Mouse (Mus musculus) heart, embryonic 12.5 days (tissue): ENCODE results near the gene Mboat2. TPM values are rescaled to one million over a fixed set of nuclear protein-coding genes. Genes with fewer than 3 reads are reported as not detected.

Experiments
- ATAC-seq: fragments of 200-750 bp; cut with Nextera tagmentation; 2 replicates; pipeline ENCODE4 v1.8.0; 2017; ENCODE audit warnings: moderate TSS enrichment, moderate library complexity; ENCODE audit not compliant: insufficient number of reproducible peaks, low FRiP score
- H3K27ac ChIP-seq: fragments of 300-500 bp; sonication (generic); 2 replicates; pipeline ENCODE4 v1.5.1; 2016; ENCODE audit warnings: mild to moderate bottlenecking, moderate library complexity; ENCODE audit not compliant: poor library complexity, severe bottlenecking
- H3K27me3 ChIP-seq: fragments of 300-500 bp; sonication (generic); replicated peaks from 2 replicates; pipeline ENCODE4 v1.6.1; 2016; ENCODE audit warnings: mild to moderate bottlenecking, moderate library complexity
- H3K36me3 ChIP-seq: fragments of 300-500 bp; sonication (generic); 2 replicates; pipeline ENCODE4 v1.6.1; 2016; ENCODE audit warnings: mild to moderate bottlenecking, moderate library complexity
- H3K4me1 ChIP-seq: fragments of 300-500 bp; sonication (generic); replicated peaks from 2 replicates; pipeline ENCODE4 v1.6.1; 2016; ENCODE audit warnings: mild to moderate bottlenecking
- H3K4me2 ChIP-seq: fragments of 300-500 bp; sonication (generic); 2 replicates; pipeline ENCODE4 v1.6.1; 2016; ENCODE audit warnings: mild to moderate bottlenecking, moderate library complexity
- H3K4me3 ChIP-seq: fragments of 300-500 bp; sonication (generic); 2 replicates; pipeline ENCODE4 v1.5.1; 2016; ENCODE audit warnings: mild to moderate bottlenecking
- H3K9ac ChIP-seq: fragments of 300-500 bp; sonication (generic); 2 replicates; pipeline ENCODE4 v1.6.1; 2016; ENCODE audit warnings: mild to moderate bottlenecking, moderate library complexity
- H3K9me3 ChIP-seq: fragments of 300-500 bp; sonication (generic); replicated peaks from 2 replicates; pipeline ENCODE4 v1.6.1; 2016; ENCODE audit warnings: mild to moderate bottlenecking, moderate library complexity
- WGBS: fragments of 180-500 bp; shearing (Covaris S2); methylation state at CpG from one replicate; pipeline ENCODE4 v1.1.7; 2016; 5-methylcytosine and 5-hydroxymethylcytosine counted together
- polyA plus RNA-seq: library from polyadenylated mRNA; unstranded; fragments of >200 nt; fragmentation: Nextera tagmentation; extraction: Ambion mirVana; gene quantifications from 2 replicates; pipeline ENCODE4 v1.2.1, GENCODE M21; 2016

The Mboat2 gene
- polyA plus RNA-seq, 1 experiment from 2014 or later, result 37.1 TPM

GRCm38 (mm10) chr12:24883279-24883678 lies 52.6 kb downstream of the Mboat2 start:
- WGBS, result 91% methylated on average over 3 of the region's 3 CpGs
- Histone ChIP-seq H3K27me3 (no peaks in the 10 kb centered on the region), H3K4me3 (no peak overlapping the region), H3K36me3 (peaks cover 36% of the 10 kb centered on the region), H3K4me2 (no peak overlapping the region), H3K27ac (no peak overlapping the region), H3K4me1 (peaks cover 24% of the 10 kb centered on the region), H3K9me3 (no peaks in the 10 kb centered on the region), H3K9ac (no peak overlapping the region)
- ATAC-seq, result no peak

GRCm38 (mm10) chr12:24886800-24887199 lies 56.1 kb downstream of the Mboat2 start:
- no peak for ATAC-seq
- no peak overlapping the region for H3K27ac ChIP-seq
- H3K36me3 ChIP-seq, result peaks cover 44% of the 10 kb centered on the region

DNA sequence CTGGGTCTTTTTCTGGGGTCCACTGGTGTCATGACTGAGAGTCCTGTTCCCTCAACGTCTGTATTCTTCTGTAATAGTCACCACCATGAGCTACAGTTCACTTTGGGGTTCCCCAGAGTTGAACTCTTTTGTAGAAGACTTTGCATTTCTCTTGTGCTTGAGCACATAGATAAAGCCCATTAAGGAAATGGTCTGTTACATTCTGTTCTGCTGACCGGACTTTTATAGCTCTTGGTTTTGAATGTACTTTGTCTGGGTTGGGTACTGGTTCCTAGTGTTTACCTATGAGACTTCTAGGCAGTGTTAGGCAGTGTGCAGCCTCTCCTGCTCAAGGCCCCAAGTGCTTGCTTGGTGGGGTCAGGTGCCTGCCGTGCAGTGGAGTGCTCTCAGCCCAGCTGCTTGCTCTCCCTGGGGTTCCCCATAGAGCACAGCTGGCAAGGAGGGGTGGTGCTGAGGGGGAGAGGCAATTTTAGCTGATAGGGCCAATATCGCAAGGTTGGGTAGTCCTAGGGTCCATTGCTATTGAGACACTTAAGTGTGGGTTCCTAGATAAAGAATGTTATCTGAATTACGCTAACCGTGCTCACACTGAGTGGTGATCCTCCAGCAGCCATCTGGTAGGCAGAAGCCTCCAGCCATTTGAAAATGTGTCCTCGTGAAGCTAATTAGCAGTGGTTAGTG lies 58.8 kb downstream of the Mboat2 start:
- ATAC-seq, result peak; percentile 63; the same call in 1 of the 2 replicates
- Histone ChIP-seq H3K36me3 (peaks cover 25% of the 10 kb centered on the region), H3K9me3 (no peaks in the 10 kb centered on the region), H3K4me2 (no peak overlapping the region), H3K27ac (peak overlapping the region; percentile 6; the same call in 1 of the 2 replicates), H3K27me3 (no peaks in the 10 kb centered on the region), H3K9ac (no peak overlapping the region), H3K4me3 (no peak overlapping the region), H3K4me1 (peaks cover 32% of the 10 kb centered on the region)
- WGBS, result 48% methylated on average over 7 of the region's 7 CpGs

More at GRCm38 (mm10) chr12:24886800-24887199, 56.1 kb downstream of the Mboat2 start:
- no peak overlapping the region for H3K4me3 ChIP-seq
- no peaks in the 10 kb centered on the region for H3K9me3 ChIP-seq
- no peak overlapping the region for H3K9ac ChIP-seq
- H3K4me1 ChIP-seq, result peaks cover 14% of the 10 kb centered on the region
- no peaks in the 10 kb centered on the region for H3K27me3 ChIP-seq
- no peak overlapping the region for H3K4me2 ChIP-seq

DNA sequence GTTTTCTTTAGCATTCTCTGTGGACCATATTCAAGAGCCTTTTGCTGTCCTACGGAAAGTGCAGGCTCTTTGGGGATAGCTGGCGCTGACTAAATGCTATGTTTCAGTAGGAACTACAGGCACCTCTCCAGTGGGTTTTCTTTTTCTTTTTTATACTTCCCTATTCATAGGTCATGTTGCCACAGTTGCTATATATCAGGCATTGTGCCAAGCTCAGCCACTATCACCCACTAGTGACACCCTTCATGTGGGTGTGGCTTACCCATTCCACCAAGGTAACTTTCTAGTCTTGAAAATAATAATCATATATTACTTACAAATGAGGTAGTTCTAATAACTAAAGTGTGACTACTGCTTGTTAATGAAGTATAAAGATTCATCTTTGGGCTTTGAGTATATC lies 59.5 kb downstream of the Mboat2 start:
- Histone ChIP-seq H3K27me3 (no peaks in the 10 kb centered on the region), H3K4me1 (peaks cover 36% of the 10 kb centered on the region), H3K4me3 (no peak overlapping the region), H3K4me2 (no peak overlapping the region), H3K9ac (no peak overlapping the region), H3K27ac (no peak overlapping the region), H3K36me3 (peaks cover 21% of the 10 kb centered on the region), H3K9me3 (no peaks in the 10 kb centered on the region)
- no peak for ATAC-seq
- 83% methylated on average over 2 of the region's 2 CpGs for whole genome bisulfite sequencing

DNA sequence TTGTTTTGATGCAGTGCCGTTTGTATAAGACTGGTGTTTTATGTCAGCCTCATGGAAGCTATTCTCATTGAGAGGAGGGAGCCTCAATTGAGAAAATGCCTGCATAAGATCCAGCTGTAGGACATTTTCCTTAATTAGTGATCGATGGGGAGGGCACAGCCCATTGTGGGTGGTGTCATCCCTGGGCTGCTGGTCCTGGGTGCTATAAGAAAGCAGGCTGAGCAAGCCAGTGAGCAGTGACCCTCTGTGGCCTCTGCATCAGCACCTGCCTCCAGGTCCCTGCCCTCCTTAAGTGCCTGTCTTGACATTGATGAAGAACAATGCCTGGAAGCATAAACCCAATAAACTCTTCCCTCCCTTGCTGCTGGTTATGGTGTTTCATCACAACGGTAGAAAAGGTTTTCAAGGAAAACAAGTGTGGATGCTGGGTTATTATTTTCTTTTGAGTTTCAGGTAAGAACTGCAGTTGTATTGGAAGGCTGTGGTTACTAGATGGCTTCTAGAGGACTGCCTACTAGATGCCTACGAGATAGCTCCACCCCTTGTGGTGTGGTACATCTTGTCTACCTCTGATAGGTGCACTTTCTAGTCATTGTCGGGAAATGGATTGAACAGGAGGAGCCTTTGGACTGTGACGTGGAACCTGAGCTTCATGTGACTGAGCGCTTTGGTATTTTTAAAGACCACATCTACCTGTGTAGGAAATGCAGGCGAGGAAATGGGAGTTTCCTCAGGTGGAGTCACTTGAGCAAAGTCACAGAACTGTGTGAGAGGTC lies 60.2 kb downstream of the Mboat2 start:
- no peaks in the 10 kb centered on the region for H3K9me3 ChIP-seq
- no peak overlapping the region for H3K27ac ChIP-seq
- no peak overlapping the region for H3K4me2 ChIP-seq
- H3K27me3 ChIP-seq, result no peaks in the 10 kb centered on the region
- H3K9ac ChIP-seq, result no peak overlapping the region
- H3K4me3 ChIP-seq, result no peak overlapping the region
- WGBS, result 84% methylated on average over 8 of the region's 8 CpGs
- peaks cover 42% of the 10 kb centered on the region for H3K4me1 ChIP-seq
- no peak for ATAC-seq
- H3K36me3 ChIP-seq, result peaks cover 18% of the 10 kb centered on the region

GRCm38 (mm10) chr12:24892536-24892935 lies 61.9 kb downstream of the Mboat2 start:
- Histone ChIP-seq H3K4me3 (no peak overlapping the region), H3K27ac (peak overlapping the region; percentile 45; the same call in 1 of the 2 replicates), H3K9ac (no peak overlapping the region), H3K27me3 (no peaks in the 10 kb centered on the region), H3K4me2 (no peak overlapping the region), H3K36me3 (peaks cover 19% of the 10 kb centered on the region), H3K9me3 (no peaks in the 10 kb centered on the region), H3K4me1 (peaks cover 39% of the 10 kb centered on the region)
- ATAC-seq, result peak; percentile 74
- WGBS, result 9% methylated on average over 4 of the region's 4 CpGs

GRCm38 (mm10) chr12:24893777-24894468 lies 63.2 kb downstream of the Mboat2 start:
- peaks cover 42% of the 10 kb centered on the region for H3K4me1 ChIP-seq
- peak; percentile 53 for ATAC-seq
- peak overlapping the region; percentile 46 for H3K27ac ChIP-seq
- H3K27me3 ChIP-seq, result no peaks in the 10 kb centered on the region
- no peak overlapping the region for H3K9ac ChIP-seq
- H3K36me3 ChIP-seq, result peaks cover 17% of the 10 kb centered on the region
- H3K4me3 ChIP-seq, result no peak overlapping the region
- H3K9me3 ChIP-seq, result no peaks in the 10 kb centered on the region
- H3K4me2 ChIP-seq, result no peak overlapping the region
- WGBS, result 50% methylated on average over 10 of the region's 10 CpGs

DNA sequence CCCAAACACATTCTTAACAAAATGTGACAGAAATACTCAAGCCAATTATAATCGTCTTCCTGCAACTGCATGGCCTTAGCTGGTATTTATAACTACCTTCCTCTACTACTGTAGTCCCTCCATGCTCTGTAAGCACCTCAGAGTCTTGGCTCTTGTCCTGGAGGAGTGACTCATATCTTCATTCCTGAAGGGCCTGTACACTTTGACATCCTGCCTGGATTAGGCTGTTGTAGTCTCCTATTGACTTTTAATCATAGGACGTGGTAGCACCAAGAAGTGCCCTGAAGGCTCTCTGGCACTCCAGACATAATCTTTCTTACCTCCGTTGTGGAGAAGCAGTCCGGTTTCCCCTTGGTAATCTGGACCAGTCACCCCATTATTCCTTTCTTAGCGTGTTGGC lies 64.7 kb downstream of the Mboat2 start:
- Histone ChIP-seq H3K27ac (no peak overlapping the region), H3K4me1 (peaks cover 31% of the 10 kb centered on the region), H3K4me3 (no peak overlapping the region), H3K27me3 (no peaks in the 10 kb centered on the region), H3K9me3 (no peaks in the 10 kb centered on the region), H3K4me2 (no peak overlapping the region), H3K9ac (no peak overlapping the region), H3K36me3 (peaks cover 27% of the 10 kb centered on the region)
- WGBS, result 61% methylated on average over 5 of the region's 5 CpGs
- no peak for ATAC-seq

DNA sequence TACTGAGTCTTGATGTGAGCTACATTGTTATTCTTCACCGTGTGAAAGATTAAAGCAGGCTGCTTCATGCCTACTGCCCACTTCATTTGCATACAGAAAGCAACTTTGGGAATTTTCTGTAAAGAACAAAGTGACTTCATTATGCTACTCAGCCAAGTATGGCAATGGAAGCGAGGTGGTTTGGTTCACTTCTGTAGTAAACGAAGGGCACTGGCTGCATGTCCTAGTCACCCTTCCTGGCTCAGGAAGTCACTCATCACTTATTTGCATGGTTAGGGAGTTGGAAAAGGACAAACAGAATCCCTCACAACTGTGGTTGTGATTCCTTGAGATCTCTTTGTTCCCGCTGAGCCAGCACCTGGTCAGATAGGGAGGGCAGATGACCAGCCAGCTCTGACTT lies 66.7 kb downstream of the Mboat2 start:
- ATAC-seq, result no peak
- no peaks in the 10 kb centered on the region for H3K27me3 ChIP-seq
- H3K36me3 ChIP-seq, result peaks cover 28% of the 10 kb centered on the region
- no peak overlapping the region for H3K4me2 ChIP-seq
- H3K9me3 ChIP-seq, result no peaks in the 10 kb centered on the region
- H3K27ac ChIP-seq, result no peak overlapping the region
- H3K4me1 ChIP-seq, result peaks cover 30% of the 10 kb centered on the region
- H3K9ac ChIP-seq, result no peak overlapping the region
- H3K4me3 ChIP-seq, result no peak overlapping the region
- 83% methylated on average over 4 of the region's 4 CpGs for whole genome bisulfite sequencing

DNA sequence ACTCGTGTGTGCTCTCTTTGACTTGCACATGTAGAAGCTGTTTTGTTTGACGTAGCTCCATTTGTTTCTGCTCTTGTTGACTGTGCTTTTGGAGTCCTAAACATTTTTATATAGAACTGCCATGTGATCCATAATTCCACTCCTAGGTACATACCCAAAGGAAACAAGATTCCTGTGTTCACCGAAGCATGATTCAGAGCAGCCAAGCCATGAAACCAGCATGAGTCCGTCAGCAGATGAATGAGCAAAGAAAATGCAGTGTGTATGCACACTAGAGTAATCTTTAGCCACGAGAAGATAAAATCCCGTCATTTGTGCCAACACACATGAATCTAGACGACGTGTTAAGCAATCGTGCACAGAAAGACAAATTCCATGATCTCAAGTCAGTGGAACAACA lies 67.5 kb downstream of the Mboat2 start:
- no peak overlapping the region for H3K9ac ChIP-seq
- peaks cover 24% of the 10 kb centered on the region for H3K4me1 ChIP-seq
- no peaks in the 10 kb centered on the region for H3K27me3 ChIP-seq
- H3K4me3 ChIP-seq, result no peak overlapping the region
- no peak overlapping the region for H3K4me2 ChIP-seq
- H3K36me3 ChIP-seq, result peaks cover 35% of the 10 kb centered on the region
- no peak overlapping the region for H3K27ac ChIP-seq
- no peaks in the 10 kb centered on the region for H3K9me3 ChIP-seq
- 71% methylated on average over 9 of the region's 9 CpGs for WGBS
- ATAC-seq, result no peak

- ATAC-seq, result no peak
- H3K4me2 ChIP-seq, result no peak overlapping the region
- no peaks in the 10 kb centered on the region for H3K9me3 ChIP-seq
- 78% methylated on average over 10 of the region's 10 CpGs for WGBS
- no peak overlapping the region for H3K4me3 ChIP-seq
- H3K9ac ChIP-seq, result no peak overlapping the region
- no peak overlapping the region for H3K27ac ChIP-seq
- H3K27me3 ChIP-seq, result no peaks in the 10 kb centered on the region
- peaks cover 41% of the 10 kb centered on the region for H3K36me3 ChIP-seq
- H3K4me1 ChIP-seq, result peaks cover 12% of the 10 kb centered on the region
These were observed 69.0 kb downstream of the Mboat2 start for GRCm38 (mm10) chr12:24899636-24900035.
